Mouse (Mus musculus): Measurements from ENCODE around the gene Casz1.

GRCm38 (mm10) chr4:148882360-148882929 lies 78.2 kb downstream of the Casz1 start:
- no peak for TF ChIP-seq MAFK (IDR thresholded peaks at IDR 0.05; ENCODE audit: insufficient read depth, low read depth, low read length)
- TF ChIP-seq ZC3H11A (IDR thresholded peaks at IDR 0.05; ENCODE audit: borderline replicate concordance, low read depth, low read length) = no peak
- no peak for TF ChIP-seq HCFC1 (IDR thresholded peaks at IDR 0.05; ENCODE audit: borderline replicate concordance, insufficient read depth, low read length)

Measured in ES-E14 (cell line).